Mouse (Mus musculus) small intestine, adult 10 weeks (tissue): Measurements from ENCODE around the gene Cks1brt. TPM values are rescaled to one million over a fixed set of nuclear protein-coding genes. Genes with fewer than 3 reads are reported as not detected.

Experiments used
- polyA plus RNA-seq: library from polyadenylated mRNA; stranded (reverse); fragments of 350-450 nt; fragmentation: Illumina TruSeq; extraction: RNeasy Lipid Tissue Mini Kit (QIAGEN cat#74804); gene quantifications from one replicate; pipeline ENCODE4 v1.2.3, GENCODE M21; 2014; ENCODE audit warnings: low replicate concordance

Gene Cks1brt
- not detected for polyA plus RNA-seq

GRCm38 (mm10) chr8:85151624-85152023 is at the start of gene Cks1brt:
Gene Cks1brt (plus strand): TSS chr8:85151924.

GRCm38 (mm10) chr8:85122995-85123394 is 28.7 kb upstream of the Cks1brt start, which contains the start of gene Zfp791:
Gene Zfp791 (minus strand): TSS chr8:85123095.

Other genes starting within 250 kb of the Cks1brt start
- gene Klf1, start 250.0 kb upstream of the Cks1brt start, polyA plus RNA-seq = not detected
- gene Dnase2a, start 243.4 kb upstream of the Cks1brt start, polyA plus RNA-seq = 3.7 TPM
- gene Mast1, start 214.6 kb upstream of the Cks1brt start, polyA plus RNA-seq = not detected
- not detected for gene Rtbdn, start 204.9 kb upstream of the Cks1brt start, polyA plus RNA-seq
- not detected for gene Gm49661, start 182.5 kb upstream of the Cks1brt start, polyA plus RNA-seq
- 14.6 TPM for gene Prdx2, start 182.3 kb upstream of the Cks1brt start, polyA plus RNA-seq
- gene Rnaseh2a, start 182.2 kb upstream of the Cks1brt start, polyA plus RNA-seq = 1.1 TPM
- gene Junb, start 173.2 kb upstream of the Cks1brt start, polyA plus RNA-seq = 1.7 TPM
- 34.3 TPM for gene Hook2, start 161.3 kb upstream of the Cks1brt start, polyA plus RNA-seq
- not detected for gene Best2, start 137.4 kb upstream of the Cks1brt start, polyA plus RNA-seq
- gene Asna1, start 126.6 kb upstream of the Cks1brt start, polyA plus RNA-seq = 3.8 TPM
- 5.6 TPM for gene Trir, start 125.1 kb upstream of the Cks1brt start, polyA plus RNA-seq
- gene Tnpo2, start 115.0 kb upstream of the Cks1brt start, polyA plus RNA-seq = 3.5 TPM
- gene Fbxw9, start 91.9 kb upstream of the Cks1brt start, polyA plus RNA-seq = 1.4 TPM
- gene Gm5741, start 83.9 kb upstream of the Cks1brt start, polyA plus RNA-seq = not detected
- 17.0 TPM for gene Dhps, start 80.2 kb upstream of the Cks1brt start, polyA plus RNA-seq
- gene Wdr83os, start 71.2 kb upstream of the Cks1brt start, polyA plus RNA-seq = 3.7 TPM
- gene Wdr83, start 70.6 kb upstream of the Cks1brt start, polyA plus RNA-seq = 2.0 TPM
- gene Man2b1, start 68.7 kb upstream of the Cks1brt start, polyA plus RNA-seq = 3.0 TPM
- gene Zfp791, start 28.8 kb upstream of the Cks1brt start, polyA plus RNA-seq = 3.0 TPM
- not detected for gene Olfr371, start 74.1 kb downstream of the Cks1brt start, polyA plus RNA-seq
- gene Orc6, start 147.7 kb downstream of the Cks1brt start, polyA plus RNA-seq = 45.0 TPM
- 304 TPM for gene Vps35, start 147.9 kb downstream of the Cks1brt start, polyA plus RNA-seq
- 2.0 TPM for gene Mylk3, start 234.4 kb downstream of the Cks1brt start, polyA plus RNA-seq